Comparison of ENCODE assay signal across 19 mouse cellular contexts in genomic region chr3:147991738-147992137, GRCm38 (mm10).
DNase-seq lines count a peak whose midpoint lies in the region; ATAC-seq and TF ChIP-seq lines count a peak whose summit lies in the region.
"Had no signal": no experiment of that assay in that cellular context is flagged by ENCODE, and none has a peak within 500 bp of the region (broad histone marks: within the 10 kb centered on the region; RNA-seq: fewer than 3 reads in every experiment).

No protein-coding gene starts in this region.

- peak overlapping the region; percentile 1; the same call in 1 of the 2 replicates for H3K4me3 ChIP-seq in gastrocnemius, adult 2 months
- H3K4me3 ChIP-seq in kidney, embryonic 14.5 days (ENCODE audit: low read length) = no peak overlapping the region
- no peak overlapping the region for H3K4me3 ChIP-seq in limb, embryonic 11.5 days (ENCODE audit: low read depth, low read length)
- H3K4me3 ChIP-seq: erythroblast, embryonic 14.5 days; forebrain, embryonic 10.5 days; heart, embryonic 12.5 days; hindbrain, embryonic 10.5 days had no signal

- intact Hi-C loops in gastrocnemius, adult 2 months (cut with DNase I) = no loop called here

- H3K9ac ChIP-seq in kidney, embryonic 14.5 days (ENCODE audit: low read depth, low read length) = no peak overlapping the region
- no peak overlapping the region for H3K9ac ChIP-seq in limb, embryonic 11.5 days (ENCODE audit: low read length)
- H3K9ac ChIP-seq: embryonic facial prominence, embryonic 15.5 days; heart, embryonic 12.5 days; hindbrain, embryonic 14.5 days had no signal

- no peaks in the 10 kb centered on the region for H3K36me3 ChIP-seq in kidney, embryonic 14.5 days (ENCODE audit: control insufficient read depth, insufficient read depth, low read length)
- no peaks in the 10 kb centered on the region for H3K36me3 ChIP-seq in limb, embryonic 11.5 days (ENCODE audit: control insufficient read depth, insufficient read depth, low read length)
- H3K36me3 ChIP-seq: embryonic facial prominence, embryonic 15.5 days; forebrain, embryonic 10.5 days; heart, embryonic 12.5 days; hindbrain, embryonic 10.5 days had no signal

- no peak for TF ChIP-seq CTCF in gastrocnemius, adult 2 months (IDR thresholded peaks at IDR 0.05)
- no peak for TF ChIP-seq CTCF in brain, embryonic 14.5 days (IDR thresholded peaks at IDR 0.05; ENCODE audit: borderline replicate concordance, extremely low read depth, insufficient read depth, insufficient read length)

- 34% methylated on average over 9 of the region's 9 CpGs for WGBS in kidney, embryonic 14.5 days
- WGBS in limb, embryonic 11.5 days = 78% methylated on average over 9 of the region's 9 CpGs

- no peaks in the 10 kb centered on the region for H3K27me3 ChIP-seq in kidney, embryonic 14.5 days (ENCODE audit: control insufficient read depth, insufficient read depth, low read length)
- no peaks in the 10 kb centered on the region for H3K27me3 ChIP-seq in limb, embryonic 11.5 days (ENCODE audit: control insufficient read depth, insufficient read depth, low read length)
- H3K27me3 ChIP-seq: embryonic facial prominence, embryonic 15.5 days; heart, embryonic 12.5 days had no signal

- no peak for TF ChIP-seq POLR2A in brain, embryonic 14.5 days (IDR thresholded peaks at IDR 0.05; ENCODE audit: borderline replicate concordance, extremely low read depth, insufficient read depth, insufficient read length, poor library complexity, severe bottlenecking)

- peak; percentile 60; the same call in 1 of the 2 replicates for ATAC-seq in kidney, embryonic 14.5 days (ENCODE audit: low FRiP score, low TSS enrichment)
- no peak for ATAC-seq in limb, embryonic 11.5 days (ENCODE audit: insufficient number of reproducible peaks, low FRiP score, low TSS enrichment, low read depth)
- ATAC-seq: forebrain, embryonic 14.5 days had no signal

- no peaks in the 10 kb centered on the region for H3K4me1 ChIP-seq in kidney, embryonic 14.5 days (ENCODE audit: control insufficient read depth, insufficient read depth, low read length)
- H3K4me1 ChIP-seq in limb, embryonic 11.5 days (ENCODE audit: control insufficient read depth, insufficient read depth, low read length) = no peaks in the 10 kb centered on the region
- H3K4me1 ChIP-seq: heart, embryonic 12.5 days had no signal

- H3K9me3 ChIP-seq in kidney, embryonic 14.5 days (ENCODE audit: control insufficient read depth, low read length) = no peaks in the 10 kb centered on the region
- no peaks in the 10 kb centered on the region for H3K9me3 ChIP-seq in limb, embryonic 11.5 days (ENCODE audit: control insufficient read depth, low read length)
- H3K9me3 ChIP-seq: embryonic facial prominence, embryonic 15.5 days; forebrain, embryonic 10.5 days; heart, embryonic 12.5 days; hindbrain, embryonic 10.5 days had no signal

- DNase-seq in gastrocnemius, adult 2 months = no peak
- DNase-seq in gastrocnemius, postnatal 10 days = no peak
- DNase-seq in kidney, adult 11 months = no peak
- DNase-seq in brain, embryonic 14.5 days (ENCODE audit: low read depth) = peak; percentile 43
- peak; percentile 22 for DNase-seq in limb, embryonic 11.5 days (ENCODE audit: low spot score)
- no peak for DNase-seq in cerebellum, adult 11 months
- no peak for DNase-seq in right cerebral cortex, postnatal 10 days (ENCODE audit: low spot score in 2 of 2)
- DNase-seq: adrenal gland, postnatal 14 days; cerebellum, adult 8-10 months; cerebellum, postnatal 14 days; embryo, embryonic 11 days had no signal

- no peak overlapping the region for H3K4me2 ChIP-seq in kidney, embryonic 14.5 days (replicated peaks; ENCODE audit: low read depth, low read length)
- H3K4me2 ChIP-seq in limb, embryonic 11.5 days (ENCODE audit: low read depth, severe bottlenecking) = no peak overlapping the region

- no peak overlapping the region for H3K27ac ChIP-seq in gastrocnemius, adult 2 months
- H3K27ac ChIP-seq in kidney, embryonic 14.5 days (ENCODE audit: low read depth, low read length) = no peak overlapping the region
- no peak overlapping the region for H3K27ac ChIP-seq in limb, embryonic 11.5 days (replicated peaks; ENCODE audit: low read depth, low read length)
- H3K27ac ChIP-seq: embryonic facial prominence, embryonic 15.5 days; forebrain, embryonic 10.5 days; hindbrain, embryonic 10.5 days; hindbrain, embryonic 14.5 days had no signal

Comparison
In these comparisons a context has a peak if more than half of its experiments do, and no peak if none do; other contexts are left out.
1. DNase-seq: peak in brain, embryonic 14.5 days (single experiment) and limb, embryonic 11.5 days (single experiment); none in gastrocnemius, adult 2 months (single experiment), gastrocnemius, postnatal 10 days (single experiment), kidney, adult 11 months (single experiment), cerebellum, adult 11 months (single experiment) and right cerebral cortex, postnatal 10 days (0 of 2).